Mouse (Mus musculus) ES-CJ7 (cell line): ENCODE data around the gene Nwd2.
A peak's percentile ranks its signal among the peaks of the same experiment; 100 is the strongest.

Experiments
- DNase-seq: peaks from one replicate; pipeline ENCODE4 v3.0.0; 2011; ENCODE audit warnings: low read depth, low spot score

Gene Nwd2

DNA sequence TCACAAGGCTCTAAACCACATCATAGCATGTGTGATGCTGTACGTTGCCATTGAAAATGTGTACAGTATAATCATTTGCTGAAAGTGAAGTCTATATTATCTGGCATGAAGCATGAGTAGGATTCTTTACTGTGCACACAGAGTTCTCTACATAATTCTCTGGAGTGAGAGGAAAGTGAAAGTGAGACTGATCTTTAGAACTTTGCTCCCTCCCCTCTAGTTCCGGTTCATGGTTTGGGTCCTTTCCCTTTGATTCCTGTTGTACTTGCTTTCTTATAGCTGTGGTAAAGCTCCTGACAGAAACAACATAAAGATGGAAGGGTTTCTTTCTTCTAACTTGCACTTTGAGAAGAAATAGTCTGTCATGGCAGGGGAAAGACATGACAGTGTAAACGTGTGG is 107.0 kb downstream of the Nwd2 start:
- no peak for DNase-seq

DNA sequence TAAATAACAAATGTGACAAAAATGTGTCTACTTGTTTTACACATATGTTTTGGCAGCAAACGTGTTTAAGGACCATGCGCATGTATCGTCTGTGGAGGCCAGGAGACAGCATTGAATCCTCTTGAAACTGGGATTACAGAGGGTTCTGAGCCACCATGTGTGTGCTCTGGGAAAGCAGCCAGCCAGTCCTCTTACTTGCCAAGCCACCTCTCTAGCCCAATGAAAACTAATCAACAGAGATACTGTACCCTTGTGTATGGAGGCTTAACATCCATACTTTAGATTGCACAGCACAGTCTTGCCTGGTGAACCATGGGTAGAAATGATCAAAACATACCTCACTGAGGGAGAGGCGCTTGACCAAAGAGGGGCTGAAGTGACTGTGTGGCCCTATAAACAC is 117.0 kb downstream of the Nwd2 start:
- no peak for DNase-seq

DNA sequence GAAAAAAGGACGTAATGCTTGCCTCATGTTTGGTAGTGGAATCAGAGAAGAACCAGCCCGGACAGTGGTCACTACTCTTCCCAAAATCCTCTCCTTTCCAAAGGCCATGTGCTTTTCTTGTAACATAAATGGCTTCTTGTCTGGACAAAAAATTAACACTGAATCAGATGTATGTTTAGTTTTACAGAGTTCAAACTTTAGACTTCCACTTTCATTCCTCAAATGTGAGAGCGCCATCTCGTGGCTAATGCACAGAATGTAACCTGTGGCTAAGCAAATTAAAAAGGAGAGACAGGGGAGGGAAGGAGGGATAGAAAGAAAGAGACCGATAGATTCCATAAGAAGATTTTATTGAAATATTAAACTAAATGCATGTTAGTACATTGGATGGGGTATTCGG is 117.8 kb downstream of the Nwd2 start:
- peak; percentile 64 for DNase-seq

DNA sequence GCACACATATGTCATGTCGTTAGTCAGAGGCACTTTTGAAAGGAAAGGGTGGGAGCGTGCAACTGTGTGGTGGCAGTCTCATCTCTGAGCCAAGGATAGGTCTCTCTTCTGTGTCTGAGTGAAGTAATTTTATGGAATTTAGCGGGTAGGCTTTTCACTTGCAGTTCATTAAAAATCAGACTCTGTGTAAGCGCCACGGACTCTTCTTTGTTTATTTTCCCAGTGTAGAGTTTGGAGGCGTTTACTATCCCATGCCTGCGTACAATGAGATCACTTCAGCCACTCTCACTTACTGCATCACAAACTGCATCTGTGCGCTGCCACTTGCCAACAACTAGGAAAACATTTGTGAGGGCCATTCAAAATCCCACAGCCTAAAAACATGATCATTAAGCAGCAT is 118.6 kb downstream of the Nwd2 start:
- no peak for DNase-seq

DNA sequence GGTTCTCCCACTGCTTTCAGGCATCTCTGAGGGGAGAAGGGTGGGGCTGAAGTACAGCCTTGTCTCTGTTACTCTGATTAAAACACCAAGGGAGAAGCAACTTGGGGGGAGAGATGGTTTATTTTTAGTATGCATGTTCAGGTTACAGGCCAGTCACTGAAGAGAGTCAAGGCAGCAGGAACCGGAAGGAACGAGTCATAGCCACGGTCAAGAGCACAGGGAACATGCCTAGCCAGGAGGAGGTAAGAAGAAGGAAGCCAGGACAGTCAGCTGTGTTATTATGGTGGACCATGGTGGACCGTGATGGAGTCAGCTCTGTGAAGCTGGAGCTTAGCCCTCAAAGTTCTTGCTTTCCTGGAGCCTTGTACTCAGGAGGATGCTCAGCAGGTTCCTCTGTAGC is 119.3 kb downstream of the Nwd2 start:
- DNase-seq: no peak

DNA sequence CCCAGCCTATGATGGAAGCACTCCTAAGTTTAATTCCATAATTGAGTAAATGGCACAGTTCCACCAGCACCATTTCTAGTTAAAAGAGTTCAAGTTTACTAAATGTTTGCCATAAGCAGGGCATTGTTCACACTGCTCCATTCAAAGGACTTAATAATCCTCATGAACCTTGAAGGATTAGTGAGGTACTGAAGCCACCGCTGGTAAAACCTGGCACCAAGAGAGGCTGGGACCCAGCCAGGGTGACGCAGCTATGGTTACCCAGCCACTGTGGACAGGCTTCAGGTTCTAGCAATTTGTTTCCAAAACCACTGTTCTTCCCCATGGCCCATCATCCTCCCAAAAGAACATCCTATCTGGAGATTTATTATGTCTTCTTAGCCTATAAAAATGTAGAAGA is 124.1 kb downstream of the Nwd2 start:
- DNase-seq: no peak

DNA sequence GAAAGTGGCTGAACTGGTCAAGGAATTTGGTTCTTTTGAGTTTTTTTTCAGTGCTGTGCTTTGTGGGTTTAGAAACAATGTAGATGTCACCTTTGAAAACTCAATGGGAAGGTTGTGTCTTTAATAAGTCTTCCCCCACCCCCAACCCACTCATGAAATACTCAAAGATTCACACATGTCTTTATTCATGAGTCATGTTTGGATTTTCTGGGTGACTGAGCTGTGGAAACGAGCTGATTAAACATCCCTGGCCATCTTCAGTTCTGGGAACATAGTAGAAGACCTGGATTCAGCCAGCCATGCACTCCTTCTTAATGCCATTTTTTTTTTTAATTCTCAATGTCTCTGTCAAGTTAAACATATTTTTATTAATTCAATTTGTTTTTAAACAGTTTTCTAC is 124.7 kb downstream of the Nwd2 start:
- no peak for DNase-seq

DNA sequence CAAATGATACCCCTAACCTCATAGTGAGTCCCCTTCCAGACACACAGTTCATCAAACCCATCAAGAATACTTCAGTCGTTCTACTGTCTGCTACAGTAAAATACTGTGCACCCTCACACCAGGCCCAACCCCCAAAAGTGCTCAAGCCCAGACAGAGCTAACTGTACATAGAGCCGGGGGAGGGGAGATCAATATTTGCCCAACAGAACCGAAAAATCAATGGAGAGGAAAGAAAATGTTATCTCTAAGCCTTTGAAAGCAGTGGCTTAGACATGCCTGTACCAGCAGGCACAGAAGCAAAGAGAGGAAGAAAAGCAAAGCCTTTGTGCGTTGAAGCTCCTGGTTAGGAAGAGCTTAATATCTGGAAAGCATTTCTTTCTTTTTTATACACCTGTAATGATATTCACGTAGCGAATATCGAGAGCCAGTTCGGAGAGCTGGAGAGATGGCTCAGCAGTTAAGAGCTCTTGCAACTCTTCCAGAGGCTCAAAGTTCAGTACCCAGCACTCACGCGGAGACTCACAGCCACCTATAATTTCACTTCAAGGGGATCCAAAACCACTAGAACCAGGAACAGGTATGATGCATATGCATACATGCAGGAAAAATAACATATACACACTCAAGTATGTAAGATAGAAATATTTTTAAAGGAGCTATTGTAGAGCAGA is 139.4 kb downstream of the Nwd2 start:
- DNase-seq: no peak

DNA sequence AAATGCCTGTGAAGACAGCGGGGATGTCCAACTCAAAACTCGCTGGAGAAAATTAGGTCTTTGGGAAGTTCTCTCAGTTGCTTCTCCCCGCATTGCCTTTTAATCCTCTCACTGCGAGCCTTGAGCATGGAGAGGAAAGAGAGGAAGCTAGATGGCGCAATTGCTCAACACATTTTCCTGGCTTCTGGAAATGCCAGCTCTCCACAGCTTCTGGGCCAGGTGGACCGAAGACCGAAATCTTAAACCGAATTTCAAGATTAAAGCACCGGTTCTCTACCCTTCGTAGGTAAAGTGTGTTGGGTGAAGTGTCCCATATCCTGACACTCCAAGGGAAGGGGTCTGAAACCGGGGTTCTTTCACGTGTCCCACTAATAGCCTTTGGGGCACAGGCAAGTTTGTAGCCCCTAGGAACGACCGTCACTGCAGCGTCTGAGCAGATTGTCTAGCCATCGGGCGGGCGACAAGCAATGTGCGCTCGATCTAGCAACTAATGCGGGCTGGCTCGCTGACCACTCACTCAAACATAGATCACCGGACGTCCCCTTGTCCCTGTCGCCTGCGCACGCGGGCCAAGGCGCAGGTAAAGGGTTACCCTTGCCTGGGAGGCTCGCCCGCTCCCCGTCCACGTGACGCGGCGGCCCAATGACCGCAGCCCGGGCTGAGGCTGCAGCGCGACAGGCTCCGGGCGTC is 163.1 kb downstream of the Nwd2 start, which contains the start of gene 0610040J01Rik:
Gene 0610040J01Rik, plus strand, starts transcription at position 545 of the 690 bp plus-strand sequence.
- DNase-seq: peak; percentile 84

DNA sequence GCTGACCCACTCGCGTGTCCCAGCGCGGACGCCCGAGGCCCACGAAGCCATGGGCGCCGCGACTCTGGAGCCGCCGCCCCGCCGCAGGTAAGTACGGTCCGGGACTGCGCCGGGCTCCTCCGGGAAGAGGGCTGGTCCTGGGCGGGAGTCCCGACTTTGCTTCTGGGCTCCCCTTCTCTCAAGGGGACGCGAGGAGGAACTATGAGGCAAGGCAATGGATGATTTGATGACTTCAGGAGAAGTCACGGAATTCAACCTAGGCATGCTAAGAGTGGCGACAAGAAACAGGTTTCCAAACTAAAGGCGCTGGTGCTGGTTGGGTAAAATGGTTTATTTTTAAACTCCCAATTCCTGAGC is 163.6 kb downstream of the Nwd2 start:
- no peak for DNase-seq

DNA sequence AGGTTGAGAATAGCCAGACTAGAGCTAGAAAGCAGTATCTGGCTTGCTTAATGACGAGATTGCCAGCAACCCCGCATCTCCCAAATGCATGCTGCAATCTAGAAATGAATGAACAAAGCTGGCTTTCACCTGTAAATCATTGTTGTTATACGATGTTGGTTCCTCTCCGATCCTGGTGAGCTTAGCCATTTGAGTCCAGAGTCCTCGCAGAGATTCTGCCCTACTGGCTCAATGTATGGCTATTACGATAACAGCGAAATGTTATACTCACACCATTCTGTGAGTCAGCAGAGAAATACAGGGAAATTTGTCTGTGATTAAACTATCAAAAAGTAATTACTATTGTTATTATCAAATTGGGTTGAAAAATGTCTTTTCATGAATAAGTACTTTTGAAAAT is 167.7 kb downstream of the Nwd2 start:
- DNase-seq: no peak

DNA sequence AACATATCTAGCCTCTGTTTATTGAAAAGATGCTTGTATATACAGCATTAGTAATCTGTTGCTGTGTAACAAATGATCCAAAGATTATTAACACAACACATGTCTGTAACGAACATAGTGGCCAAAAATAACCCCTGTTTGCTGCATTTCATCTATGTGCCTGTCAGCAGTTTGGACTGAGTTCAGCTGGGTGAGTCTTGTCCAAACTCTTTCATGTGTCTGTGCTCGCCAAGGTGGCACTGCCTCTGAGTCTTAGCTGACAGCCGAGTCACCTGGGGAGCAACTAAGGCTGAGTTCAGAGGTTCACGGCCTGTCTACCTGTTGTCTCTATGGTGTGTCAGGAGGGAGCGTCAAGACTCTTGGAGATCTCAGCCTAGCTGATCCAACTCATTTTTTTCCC is 168.4 kb downstream of the Nwd2 start:
- no peak for DNase-seq

DNA sequence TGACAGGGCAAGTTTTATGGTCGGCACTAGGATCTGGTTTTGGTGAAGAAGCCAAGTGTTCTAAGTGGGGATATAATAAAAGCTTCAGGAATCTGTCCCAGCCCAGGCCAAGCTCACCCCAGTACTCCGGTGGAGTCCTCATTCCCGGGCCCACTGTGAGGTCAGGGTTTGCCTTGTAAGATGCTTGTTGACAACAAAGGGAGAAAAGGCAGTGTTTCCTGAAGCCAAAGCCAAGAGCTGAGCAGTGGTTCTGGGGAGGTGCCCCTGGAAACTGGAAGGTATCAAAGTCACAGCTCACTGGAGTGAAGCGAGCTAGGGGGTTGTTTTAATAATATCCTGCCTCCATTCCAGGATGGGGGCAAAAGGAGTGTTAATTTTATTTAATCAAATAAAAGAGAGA is 170.1 kb downstream of the Nwd2 start:
- no peak for DNase-seq

DNA sequence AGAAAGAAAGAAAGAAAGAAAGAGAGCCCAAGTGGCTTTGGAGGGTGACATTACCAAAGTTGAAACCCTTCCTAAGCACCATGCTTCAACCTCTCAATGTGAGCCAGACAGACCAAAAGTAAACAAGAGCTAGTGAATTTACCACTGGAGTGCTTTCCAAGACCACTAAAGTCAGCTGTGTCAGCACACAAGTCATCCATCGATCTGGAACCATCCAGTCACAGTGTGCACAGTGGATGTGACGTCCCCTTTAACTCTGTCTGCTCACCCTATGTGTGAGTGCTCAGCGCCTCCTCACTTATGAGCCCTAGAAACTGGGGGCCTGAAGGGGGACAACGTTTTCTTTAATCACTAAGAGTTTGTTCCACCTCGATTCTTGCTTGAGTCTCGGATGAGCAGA is 170.6 kb downstream of the Nwd2 start:
- DNase-seq: no peak

DNA sequence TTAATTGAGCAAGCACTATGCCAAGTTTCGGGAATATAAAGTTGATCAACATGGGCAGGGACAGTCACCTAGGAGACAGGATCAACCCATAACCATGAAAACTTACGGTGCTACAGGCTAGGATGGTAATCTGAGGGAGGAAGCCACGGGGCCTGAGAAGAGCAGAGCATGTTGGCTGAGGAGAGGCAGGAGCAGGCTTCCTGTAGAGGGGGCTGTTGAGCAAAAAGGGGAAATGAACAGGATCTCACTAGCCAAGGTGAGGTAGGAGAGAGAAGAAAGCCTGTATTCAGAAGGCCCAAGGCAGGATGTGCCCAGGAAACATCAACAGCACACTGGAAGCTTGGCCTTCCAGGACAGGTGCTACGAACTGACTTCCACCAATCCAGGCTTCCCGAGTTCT is 172.3 kb downstream of the Nwd2 start:
- DNase-seq: no peak

DNA sequence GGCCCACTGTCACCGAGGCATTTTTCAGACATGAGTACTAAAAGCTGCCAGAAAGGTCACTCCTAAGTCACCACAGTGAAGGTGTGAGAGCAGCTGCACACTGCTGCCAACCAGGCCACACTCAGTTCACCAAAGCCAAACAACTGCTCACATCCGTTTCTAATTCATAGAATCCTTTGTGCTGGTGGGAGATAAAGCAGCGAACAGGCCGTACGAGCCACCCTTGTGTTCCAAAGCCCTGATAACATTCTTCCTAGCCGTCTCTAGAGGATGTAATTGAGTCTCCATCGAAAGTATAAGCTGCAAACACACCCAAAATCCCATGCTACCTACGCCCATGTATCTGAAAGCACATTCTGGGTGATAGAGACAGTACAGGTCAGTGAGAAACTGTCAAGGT is 173.0 kb downstream of the Nwd2 start:
- no peak for DNase-seq

DNA sequence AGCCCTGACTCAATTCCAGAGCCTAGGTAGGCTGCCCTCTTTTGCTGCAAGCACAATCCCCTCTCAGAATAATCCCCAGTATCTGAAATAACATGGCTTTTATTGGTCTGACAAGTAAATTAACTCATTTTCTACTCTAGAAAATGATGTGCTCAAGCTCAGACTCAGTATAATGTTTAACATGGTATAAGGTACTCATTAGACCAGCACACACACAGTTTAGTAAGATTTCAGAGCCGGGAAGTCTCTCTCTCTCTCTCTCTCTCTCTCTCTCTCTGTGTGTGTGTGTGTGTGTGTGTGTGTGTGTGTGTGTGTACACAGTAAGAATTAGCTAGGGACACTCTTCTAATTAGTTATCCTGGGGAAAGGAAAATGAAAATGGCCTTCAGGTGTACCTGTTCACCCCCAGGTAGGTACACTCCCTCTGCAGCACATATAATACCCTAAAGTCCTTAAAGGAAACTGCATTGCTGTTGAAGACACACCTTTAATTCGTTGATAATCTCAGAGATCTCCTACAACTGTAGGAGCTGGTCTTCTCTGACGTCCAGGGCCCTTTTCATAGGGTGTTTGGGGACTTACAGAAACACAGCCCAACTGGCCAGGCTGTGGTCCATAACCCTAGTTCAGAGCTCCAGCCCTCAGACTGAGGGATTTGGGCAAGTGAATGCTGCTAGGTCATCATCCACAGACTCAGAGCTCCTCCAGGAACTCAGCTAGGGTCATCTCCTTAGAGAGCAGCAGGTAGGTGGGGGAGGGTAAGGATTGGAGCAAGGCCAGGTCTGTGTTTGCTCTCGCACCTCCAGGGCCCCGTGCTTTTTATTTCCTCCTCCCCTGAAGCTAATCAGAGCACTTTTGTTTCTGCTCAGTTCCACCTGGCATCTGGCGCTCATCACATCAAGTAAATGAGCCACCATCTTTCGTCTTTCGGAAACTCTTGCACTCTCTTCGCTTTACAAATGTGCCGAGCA is 174.7 kb downstream of the Nwd2 start:
- no peak for DNase-seq

DNA sequence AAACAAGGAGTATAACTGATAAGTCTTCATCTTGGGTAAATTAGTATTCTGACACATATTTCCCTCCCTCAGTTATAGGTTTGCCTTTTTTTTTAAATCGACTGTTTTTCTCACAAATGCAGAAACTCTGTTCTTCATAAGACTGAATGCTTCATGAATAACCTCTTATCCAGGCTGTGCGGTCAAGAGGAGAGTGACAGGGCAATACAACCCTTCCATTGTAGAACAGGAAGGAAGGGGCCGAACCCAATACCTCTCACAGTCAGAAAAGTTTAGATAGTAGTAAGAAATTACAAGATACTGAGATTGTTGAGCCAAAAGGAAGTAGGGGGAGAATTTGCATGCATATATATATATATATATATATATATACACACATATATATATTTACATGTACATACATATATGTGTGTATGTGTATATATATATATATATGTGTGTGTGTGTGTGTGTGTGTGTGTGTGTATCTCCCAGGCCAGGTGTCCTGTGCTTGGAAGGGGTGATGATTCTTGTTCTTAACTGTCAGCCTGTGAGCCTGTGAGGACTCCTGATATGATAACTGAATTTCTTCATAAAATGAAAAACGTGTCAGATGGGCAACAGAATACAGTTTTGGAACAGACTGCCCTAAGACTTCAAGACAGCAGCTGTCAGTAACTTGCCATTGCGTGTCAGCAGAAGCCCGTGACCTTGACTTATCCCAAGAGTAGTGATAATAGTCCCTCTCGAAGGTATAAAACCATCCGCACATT is 175.9 kb downstream of the Nwd2 start:
- DNase-seq: no peak

DNA sequence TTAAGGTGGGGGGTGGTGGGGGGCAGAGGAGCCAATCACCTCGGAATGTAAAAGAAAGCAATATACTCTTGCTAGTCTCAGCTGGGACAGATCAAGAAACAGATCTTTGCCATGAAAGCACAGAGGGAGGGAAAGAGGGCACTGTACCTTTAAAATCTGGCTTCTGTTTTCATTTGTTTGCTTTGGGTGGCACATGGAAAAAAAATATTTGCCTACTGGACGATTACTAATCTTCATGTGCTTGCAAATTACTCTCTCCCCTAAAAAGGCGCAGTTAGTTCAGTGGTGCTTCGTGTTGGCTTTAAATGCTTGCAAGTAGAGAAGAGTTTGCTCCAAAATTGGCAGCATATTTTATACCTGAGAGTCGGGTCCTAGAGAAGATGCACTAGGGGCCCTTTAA is 177.0 kb downstream of the Nwd2 start:
- DNase-seq: no peak

DNA sequence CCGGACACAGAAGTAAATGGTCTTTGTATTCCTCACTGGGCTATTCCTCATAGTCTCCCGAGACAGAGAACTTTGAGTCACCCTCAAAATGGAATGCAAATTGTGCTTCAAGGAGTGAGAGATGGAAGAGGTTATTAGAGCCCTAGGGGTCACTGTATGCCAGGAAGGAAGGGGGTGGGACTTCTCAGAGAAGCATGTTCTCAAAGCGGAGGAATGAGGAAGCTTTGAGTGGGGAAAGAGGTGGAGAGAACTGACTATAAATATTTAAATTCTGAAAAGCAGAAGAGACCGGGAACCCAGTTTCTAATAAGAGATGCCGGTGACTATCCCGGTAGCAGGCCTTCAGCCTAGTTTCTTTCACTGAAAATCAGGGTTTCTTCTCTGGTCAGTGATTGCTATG is 178.1 kb downstream of the Nwd2 start:
- no peak for DNase-seq

DNA sequence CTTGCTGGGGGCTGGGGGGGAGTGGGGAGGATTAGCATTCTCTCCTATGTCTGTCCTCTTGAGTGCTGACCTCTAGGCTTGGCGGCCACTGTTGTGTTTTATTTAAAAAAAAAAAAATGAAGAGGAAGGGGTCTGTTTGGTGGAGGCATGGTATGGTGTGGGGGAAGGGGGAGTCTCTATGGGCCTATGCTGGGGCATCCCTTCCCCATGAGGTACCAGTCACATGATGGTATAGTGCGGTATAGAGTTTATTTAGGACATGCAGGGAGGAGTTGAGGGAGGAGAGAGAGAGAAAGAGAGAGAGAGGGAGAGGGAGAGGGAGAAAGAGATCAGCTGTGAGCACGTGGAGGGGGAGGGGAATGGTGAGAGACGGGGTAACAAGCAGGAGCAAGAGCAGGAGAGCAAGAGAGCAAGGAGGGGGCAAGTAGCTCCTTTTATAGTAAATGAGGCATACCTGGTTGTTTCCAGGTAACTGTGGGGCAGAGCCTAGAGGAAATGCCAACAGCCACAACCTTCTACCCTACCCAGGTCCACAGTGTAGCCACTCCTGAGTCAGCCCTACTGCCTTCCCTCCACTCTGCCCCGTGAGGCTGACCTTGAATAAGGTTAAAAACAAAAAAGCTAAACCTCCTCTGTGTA is 178.6 kb downstream of the Nwd2 start:
- no peak for DNase-seq
